Mouse (Mus musculus) kidney, embryonic 15.5 days (tissue): Measurements from ENCODE around the gene Vti1a. TPM values are rescaled to one million over a fixed set of nuclear protein-coding genes. Genes with fewer than 3 reads are reported as not detected.

ENCODE experiments used
- ATAC-seq: fragments of 200-750 bp; cut with Nextera tagmentation; replicated peaks from 2 replicates; pipeline ENCODE4 v1.8.0; 2017; ENCODE audit warnings: moderate TSS enrichment; ENCODE audit not compliant: low FRiP score
- H3K27ac ChIP-seq: fragments of 300-500 bp; sonication (generic); 2 replicates; pipeline ENCODE4 v1.5.1; 2015; ENCODE audit warnings: mild to moderate bottlenecking, inconsistent platforms
- H3K27me3 ChIP-seq: fragments of 300-500 bp; sonication (generic); 2 replicates; pipeline ENCODE4 v1.6.1; 2015; ENCODE audit warnings: inconsistent platforms
- H3K36me3 ChIP-seq: fragments of 300-500 bp; sonication (generic); 2 replicates; pipeline ENCODE4 v1.6.1; 2015; ENCODE audit warnings: inconsistent platforms
- H3K4me1 ChIP-seq: fragments of 300-500 bp; sonication (generic); 2 replicates; pipeline ENCODE4 v1.6.1; 2015; ENCODE audit warnings: inconsistent platforms
- H3K4me2 ChIP-seq: fragments of 300-500 bp; sonication (generic); 2 replicates; pipeline ENCODE4 v1.6.1; 2015; ENCODE audit warnings: moderate library complexity, mild to moderate bottlenecking, inconsistent platforms
- H3K4me3 ChIP-seq: fragments of 300-500 bp; sonication (generic); replicated peaks from 2 replicates; pipeline ENCODE4 v1.5.1; 2015; ENCODE audit warnings: mild to moderate bottlenecking, inconsistent platforms
- H3K9ac ChIP-seq: fragments of 300-500 bp; sonication (generic); 2 replicates; pipeline ENCODE4 v1.6.1; 2015; ENCODE audit warnings: mild to moderate bottlenecking, inconsistent platforms
- H3K9me3 ChIP-seq: fragments of 300-500 bp; sonication (generic); replicated peaks from 2 replicates; pipeline ENCODE4 v1.6.1; 2016; ENCODE audit warnings: inconsistent platforms
- WGBS: fragments of 180-500 bp; shearing (Covaris S2); methylation state at CpG from one replicate; pipeline ENCODE4 v1.1.7; 2015; ENCODE audit warnings: mixed read lengths; 5-methylcytosine and 5-hydroxymethylcytosine counted together
- polyA plus RNA-seq: library from polyadenylated mRNA; unstranded; fragments of >200 nt; fragmentation: Nextera tagmentation; extraction: Ambion mirVana; gene quantifications from 2 replicates; pipeline ENCODE4 v1.2.1, GENCODE M21; 2015

Gene Vti1a
- polyA plus RNA-seq, 1 experiment from 2014 or later = 30.6 TPM

- Histone ChIP-seq H3K27ac (no peak overlapping the region), H3K27me3 (peaks cover 14% of the 10 kb centered on the region; the same call in 1 of the 2 replicates), H3K36me3 (no peaks in the 10 kb centered on the region), H3K4me1 (peaks cover 22% of the 10 kb centered on the region), H3K4me3 (no peak overlapping the region), H3K9ac (no peak overlapping the region), H3K4me2 (no peak overlapping the region), H3K9me3 (no peaks in the 10 kb centered on the region)
- no peak for ATAC-seq
- 85% methylated on average over 14 of the region's 14 CpGs for WGBS
Observed at GRCm38 (mm10) chr19:55587638-55588421, 271.7 kb downstream of the Vti1a start.

GRCm38 (mm10) chr19:55588948-55589896 is 273.1 kb downstream of the Vti1a start:
- Histone ChIP-seq H3K36me3 (no peaks in the 10 kb centered on the region), H3K9ac (no peak overlapping the region), H3K27me3 (peaks cover 11% of the 10 kb centered on the region; the same call in 1 of the 2 replicates), H3K4me3 (no peak overlapping the region), H3K9me3 (no peaks in the 10 kb centered on the region), H3K27ac (no peak overlapping the region), H3K4me1 (peaks cover 30% of the 10 kb centered on the region), H3K4me2 (no peak overlapping the region)
- ATAC-seq = no peak
- WGBS = 49% methylated on average over 16 of the region's 16 CpGs

GRCm38 (mm10) chr19:55592876-55593691 is 277.0 kb downstream of the Vti1a start:
- H3K27ac ChIP-seq = peak overlapping the region; percentile 66
- peak overlapping the region; percentile 48 for H3K4me2 ChIP-seq
- no peaks in the 10 kb centered on the region for H3K9me3 ChIP-seq
- 18% methylated on average over 26 of the region's 26 CpGs for WGBS
- peaks cover 8% of the 10 kb centered on the region; the same call in 1 of the 2 replicates for H3K27me3 ChIP-seq
- H3K4me1 ChIP-seq = peaks cover 48% of the 10 kb centered on the region
- H3K9ac ChIP-seq = 0 out of 2 replicates have a peak overlapping the region, but pooled peaks have one; percentile 15
- H3K4me3 ChIP-seq = peak overlapping the region; percentile 17; the same call in 1 of the 2 replicates
- no peaks in the 10 kb centered on the region for H3K36me3 ChIP-seq
- peak; percentile 61 for ATAC-seq

GRCm38 (mm10) chr19:55593729-55594444 is 277.8 kb downstream of the Vti1a start:
- Histone ChIP-seq H3K9ac (no peak overlapping the region), H3K27ac (peak overlapping the region; percentile 66), H3K27me3 (peaks cover 8% of the 10 kb centered on the region; the same call in 1 of the 2 replicates), H3K4me3 (peak overlapping the region; percentile 17; the same call in 1 of the 2 replicates), H3K36me3 (no peaks in the 10 kb centered on the region), H3K9me3 (no peaks in the 10 kb centered on the region), H3K4me1 (peaks cover 56% of the 10 kb centered on the region), H3K4me2 (peak overlapping the region; percentile 48)
- peak; percentile 45; the same call in 1 of the 2 replicates for ATAC-seq
- 60% methylated on average over 16 of the region's 16 CpGs for WGBS

GRCm38 (mm10) chr19:55594451-55594850 is 278.4 kb downstream of the Vti1a start:
- no peak overlapping the region for H3K4me3 ChIP-seq
- H3K36me3 ChIP-seq = no peaks in the 10 kb centered on the region
- ATAC-seq = no peak
- peaks cover 61% of the 10 kb centered on the region for H3K4me1 ChIP-seq
- no peaks in the 10 kb centered on the region for H3K9me3 ChIP-seq
- H3K9ac ChIP-seq = no peak overlapping the region
- 93% methylated on average over 3 of the region's 3 CpGs for WGBS
- peaks cover 8% of the 10 kb centered on the region; the same call in 1 of the 2 replicates for H3K27me3 ChIP-seq
- no peak overlapping the region for H3K4me2 ChIP-seq
- no peak overlapping the region for H3K27ac ChIP-seq

GRCm38 (mm10) chr19:55595945-55596649 is 280.0 kb downstream of the Vti1a start:
- H3K4me2 ChIP-seq = no peak overlapping the region
- no peak overlapping the region for H3K9ac ChIP-seq
- no peaks in the 10 kb centered on the region for H3K36me3 ChIP-seq
- no peaks in the 10 kb centered on the region for H3K9me3 ChIP-seq
- 40% methylated on average over 9 of the region's 9 CpGs for WGBS
- no peak overlapping the region for H3K27ac ChIP-seq
- H3K27me3 ChIP-seq = peaks cover 8% of the 10 kb centered on the region; the same call in 1 of the 2 replicates
- H3K4me1 ChIP-seq = peaks cover 65% of the 10 kb centered on the region
- ATAC-seq = no peak
- H3K4me3 ChIP-seq = no peak overlapping the region

- Histone ChIP-seq H3K4me3 (no peak overlapping the region), H3K4me2 (no peak overlapping the region), H3K27me3 (peaks cover 8% of the 10 kb centered on the region; the same call in 1 of the 2 replicates), H3K4me1 (peaks cover 65% of the 10 kb centered on the region), H3K9ac (no peak overlapping the region), H3K27ac (no peak overlapping the region), H3K9me3 (no peaks in the 10 kb centered on the region), H3K36me3 (no peaks in the 10 kb centered on the region)
- 61% methylated on average over 6 of the region's 6 CpGs for WGBS
- ATAC-seq = no peak
Observed at GRCm38 (mm10) chr19:55596804-55597203, 280.7 kb downstream of the Vti1a start.

- Histone ChIP-seq H3K9me3 (no peaks in the 10 kb centered on the region), H3K27ac (no peak overlapping the region), H3K36me3 (no peaks in the 10 kb centered on the region), H3K4me2 (no peak overlapping the region), H3K27me3 (peaks cover 8% of the 10 kb centered on the region; the same call in 1 of the 2 replicates), H3K4me1 (peaks cover 65% of the 10 kb centered on the region), H3K4me3 (no peak overlapping the region), H3K9ac (no peak overlapping the region)
- WGBS = 54% methylated on average over 2 of the region's 2 CpGs
- no peak for ATAC-seq
Observed at GRCm38 (mm10) chr19:55597296-55597695, 281.2 kb downstream of the Vti1a start.

GRCm38 (mm10) chr19:55597951-55598350 is 281.9 kb downstream of the Vti1a start:
- H3K36me3 ChIP-seq = no peaks in the 10 kb centered on the region
- no peaks in the 10 kb centered on the region for H3K9me3 ChIP-seq
- ATAC-seq = no peak
- no peak overlapping the region for H3K4me3 ChIP-seq
- H3K4me2 ChIP-seq = no peak overlapping the region
- H3K4me1 ChIP-seq = peaks cover 61% of the 10 kb centered on the region
- H3K27ac ChIP-seq = no peak overlapping the region
- peaks cover 8% of the 10 kb centered on the region; the same call in 1 of the 2 replicates for H3K27me3 ChIP-seq
- WGBS = 27% methylated on average over 12 of the region's 12 CpGs
- no peak overlapping the region for H3K9ac ChIP-seq

- no peak overlapping the region for H3K27ac ChIP-seq
- H3K36me3 ChIP-seq = no peaks in the 10 kb centered on the region
- no peak overlapping the region for H3K9ac ChIP-seq
- peaks cover 8% of the 10 kb centered on the region; the same call in 1 of the 2 replicates for H3K27me3 ChIP-seq
- 48% methylated on average over 6 of the region's 6 CpGs for WGBS
- H3K4me2 ChIP-seq = no peak overlapping the region
- peaks cover 49% of the 10 kb centered on the region for H3K4me1 ChIP-seq
- no peak for ATAC-seq
- no peak overlapping the region for H3K4me3 ChIP-seq
- no peaks in the 10 kb centered on the region for H3K9me3 ChIP-seq
Observed at GRCm38 (mm10) chr19:55599124-55599523, 283.0 kb downstream of the Vti1a start.
